Mouse (Mus musculus) intestine, postnatal 0 days (tissue): ENCODE measurements around the gene Cnot6. TPM values are rescaled to one million over a fixed set of nuclear protein-coding genes. Genes with fewer than 3 reads are reported as not detected.
A peak's percentile ranks its signal among the peaks of the same experiment; 100 is the strongest.

ENCODE experiments used
- ATAC-seq: fragments of 200-750 bp; cut with Nextera tagmentation; 2 replicates; pipeline ENCODE4 v1.8.0; 2017; ENCODE audit warnings: mild to moderate bottlenecking, moderate TSS enrichment, moderate library complexity
- H3K27ac ChIP-seq: fragments of 300-500 bp; sonication (generic); 2 replicates; pipeline ENCODE4 v1.5.1; 2014; ENCODE audit warnings: mild to moderate bottlenecking, low read depth, low read length, moderate library complexity
- H3K27me3 ChIP-seq: fragments of 300-500 bp; sonication (generic); replicated peaks from 2 replicates; pipeline ENCODE4 v1.6.1; 2014; ENCODE audit warnings: low read length, mixed read lengths; ENCODE audit not compliant: control insufficient read depth, insufficient read depth
- H3K36me3 ChIP-seq: fragments of 300-500 bp; sonication (generic); 2 replicates; pipeline ENCODE4 v1.6.1; 2014; ENCODE audit warnings: mild to moderate bottlenecking, moderate library complexity; ENCODE audit not compliant: control insufficient read depth, insufficient read depth
- H3K4me1 ChIP-seq: fragments of 300-500 bp; sonication (generic); replicated peaks from 2 replicates; pipeline ENCODE4 v1.6.1; 2014; ENCODE audit warnings: antibody characterized with exemption, low read length, mixed read lengths; ENCODE audit not compliant: control insufficient read depth, insufficient read depth
- H3K4me2 ChIP-seq: fragments of 300-500 bp; sonication (generic); replicated peaks from 2 replicates; pipeline ENCODE4 v1.6.1; 2014; ENCODE audit warnings: low read depth, mild to moderate bottlenecking, moderate library complexity
- H3K4me3 ChIP-seq: fragments of 300-500 bp; sonication (generic); 2 replicates; pipeline ENCODE4 v1.5.1; 2014; ENCODE audit warnings: low read depth, low read length
- H3K9ac ChIP-seq: fragments of 300-500 bp; sonication (generic); 2 replicates; pipeline ENCODE4 v1.6.1; 2014; ENCODE audit warnings: mild to moderate bottlenecking, low read depth, low read length
- H3K9me3 ChIP-seq: fragments of 300-500 bp; sonication (generic); 2 replicates; pipeline ENCODE4 v1.6.1; 2016; ENCODE audit warnings: mixed run types; ENCODE audit not compliant: control insufficient read depth
- CTCF ChIP-seq: sonication (generic); IDR thresholded peaks from 2 replicates; pipeline ENCODE4 v1.5.1; 2016; ENCODE audit warnings: low read depth, mild to moderate bottlenecking, control low read depth, antibody characterized with exemption, moderate library complexity
- WGBS: fragments of 180-500 bp; shearing (Covaris S2); extraction: QIAGEN DNeasy Blood & Tissue Kit; methylation state at CpG from one replicate; pipeline ENCODE4 v1.1.7; 2014; 5-methylcytosine and 5-hydroxymethylcytosine counted together
- polyA plus RNA-seq: library from polyadenylated mRNA; unstranded; fragments of >200 nt; fragmentation: Nextera tagmentation; extraction: Ambion mirVana; gene quantifications from 2 replicates; pipeline ENCODE4 v1.2.1, GENCODE M21; 2015

Cnot6 gene
- polyA plus RNA-seq, 1 experiment from 2014 or later = 27.2 TPM

GRCm38 (mm10) chr11:49652401-49653078 lies 60.0 kb downstream of the Cnot6 start:
- Histone ChIP-seq H3K27me3 (no peaks in the 10 kb centered on the region), H3K27ac (no peak overlapping the region), H3K4me2 (peak overlapping the region; percentile 51), H3K9ac (no peak overlapping the region), H3K4me1 (no peaks in the 10 kb centered on the region), H3K36me3 (no peaks in the 10 kb centered on the region), H3K4me3 (no peak overlapping the region), H3K9me3 (0 out of 2 replicates have a peak, but pooled peaks cover 4% of the 10 kb centered on the region)
- 21% methylated on average over 19 of the region's 19 CpGs for WGBS
- ATAC-seq = no peak; the same call in 1 of the 2 replicates
- peak; percentile 81 for TF ChIP-seq CTCF

DNA sequence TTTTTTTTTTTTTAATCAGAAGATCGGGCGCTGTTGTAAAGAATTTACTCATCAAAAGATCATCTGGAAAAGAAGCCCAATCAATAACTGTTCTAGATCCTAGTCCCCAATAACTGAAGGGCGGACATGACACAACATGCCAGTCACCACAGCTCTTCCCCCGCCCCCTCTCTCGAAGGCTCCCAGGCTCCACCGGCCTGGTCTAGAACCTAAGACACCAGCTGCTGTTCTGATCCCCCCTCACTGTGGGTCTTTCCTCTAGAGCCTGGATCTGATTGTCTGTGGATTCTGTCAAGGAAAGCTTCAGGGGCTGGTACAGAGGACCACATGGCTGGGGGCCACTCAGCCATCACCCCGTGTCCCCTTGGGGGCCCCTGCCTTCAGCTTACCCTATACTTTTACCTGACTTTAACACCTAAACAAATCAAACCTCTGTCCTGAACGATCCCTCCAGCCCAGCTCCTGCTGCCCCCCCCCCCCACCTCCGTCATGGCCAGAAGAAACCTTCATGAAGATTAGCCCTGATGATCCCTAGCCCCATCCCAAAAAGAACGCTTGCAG lies 60.7 kb downstream of the Cnot6 start:
- 82% methylated on average over 10 of the region's 10 CpGs for WGBS
- no peaks in the 10 kb centered on the region for H3K36me3 ChIP-seq
- no peak overlapping the region for H3K4me3 ChIP-seq
- H3K9ac ChIP-seq = no peak overlapping the region
- no peaks in the 10 kb centered on the region for H3K27me3 ChIP-seq
- H3K4me2 ChIP-seq = no peak overlapping the region
- H3K4me1 ChIP-seq = no peaks in the 10 kb centered on the region
- H3K9me3 ChIP-seq = 0 out of 2 replicates have a peak, but pooled peaks cover 4% of the 10 kb centered on the region
- TF ChIP-seq CTCF = no peak
- no peak overlapping the region for H3K27ac ChIP-seq
- no peak for ATAC-seq

DNA sequence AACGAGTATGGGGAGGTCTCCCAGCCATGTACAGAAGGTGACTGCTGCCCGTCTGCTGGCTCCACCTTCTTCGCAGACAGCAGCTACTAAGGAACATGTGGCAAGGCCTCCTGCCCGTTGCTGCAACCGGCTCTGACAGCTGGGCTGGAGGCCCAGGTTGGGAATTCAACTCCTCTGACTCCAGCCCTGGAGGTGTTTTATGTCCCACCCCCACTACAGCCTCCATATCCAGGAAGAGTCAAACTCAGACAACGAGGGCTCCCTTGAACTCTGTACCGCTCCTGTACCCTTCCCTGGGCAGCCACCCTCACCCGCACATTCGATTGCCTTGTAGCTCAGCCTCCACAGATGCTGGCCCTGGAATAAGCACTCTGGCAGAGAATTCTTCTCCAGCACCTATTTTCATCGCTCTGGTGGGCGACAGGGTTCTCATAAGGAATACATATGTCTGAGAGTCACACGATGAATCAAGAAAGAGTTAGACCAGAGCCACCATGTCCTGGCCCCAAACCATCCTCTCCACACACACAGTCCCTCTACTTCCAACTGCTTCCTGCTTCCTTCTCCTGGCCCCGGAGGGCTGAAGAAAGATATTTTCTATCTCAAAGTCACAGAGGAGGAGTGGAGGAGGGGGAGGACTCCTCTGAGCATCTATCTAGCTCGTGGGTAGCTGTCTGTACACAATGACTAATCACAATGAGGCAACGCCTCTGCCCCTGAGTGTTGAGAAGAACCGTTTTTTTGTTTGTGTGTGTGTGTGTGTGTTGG lies 61.3 kb downstream of the Cnot6 start:
- Histone ChIP-seq H3K4me1 (no peaks in the 10 kb centered on the region), H3K27me3 (no peaks in the 10 kb centered on the region), H3K36me3 (no peaks in the 10 kb centered on the region), H3K9me3 (0 out of 2 replicates have a peak, but pooled peaks cover 4% of the 10 kb centered on the region), H3K4me2 (no peak overlapping the region), H3K27ac (no peak overlapping the region), H3K9ac (no peak overlapping the region), H3K4me3 (no peak overlapping the region)
- TF ChIP-seq CTCF = no peak
- 57% methylated on average over 16 of the region's 16 CpGs for WGBS
- no peak for ATAC-seq

DNA sequence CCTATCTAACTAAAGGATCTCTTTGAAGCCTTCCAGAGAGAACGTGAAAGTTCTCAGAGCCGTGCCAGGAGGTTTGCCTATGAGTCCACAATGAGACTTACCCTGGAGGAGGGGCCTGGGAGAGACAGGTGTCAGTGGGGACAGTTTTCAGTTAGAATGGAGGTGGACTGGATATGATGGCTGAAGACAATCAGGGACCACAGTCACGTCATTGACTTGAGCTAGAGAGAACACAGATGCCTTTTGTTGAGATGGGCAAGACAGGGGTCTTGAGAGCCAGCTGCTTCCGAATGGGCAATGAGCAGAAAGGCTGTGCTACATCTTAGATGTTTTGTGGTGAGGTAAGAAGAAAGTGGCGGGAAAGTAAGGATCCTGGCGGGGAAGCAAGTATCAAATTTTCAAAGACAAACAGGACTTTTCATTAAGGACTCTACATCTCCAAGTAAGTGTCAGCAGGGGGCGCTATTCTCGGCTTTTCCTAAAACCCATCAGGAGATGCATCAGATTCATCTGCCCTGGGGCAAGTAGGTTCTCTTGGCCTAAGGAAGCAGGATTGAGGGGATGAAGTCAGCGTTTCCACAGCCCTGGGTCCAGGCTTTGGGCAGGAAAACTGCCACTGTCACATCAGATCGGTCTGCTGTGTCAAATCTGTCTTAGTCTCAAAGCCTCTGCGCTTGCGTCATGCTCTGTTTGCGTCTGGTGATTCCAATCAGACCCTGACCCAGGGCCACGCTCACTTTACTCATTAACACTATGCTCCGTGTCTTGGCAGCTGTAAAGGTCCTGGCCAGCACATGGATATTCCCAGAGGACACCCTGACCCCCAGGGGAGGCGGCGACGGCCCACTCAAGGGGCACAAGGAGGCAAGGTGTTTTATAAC lies 62.2 kb downstream of the Cnot6 start:
- Histone ChIP-seq H3K36me3 (no peaks in the 10 kb centered on the region), H3K9ac (no peak overlapping the region), H3K27me3 (no peaks in the 10 kb centered on the region), H3K9me3 (0 out of 2 replicates have a peak, but pooled peaks cover 4% of the 10 kb centered on the region), H3K4me2 (no peak overlapping the region), H3K27ac (no peak overlapping the region), H3K4me1 (no peaks in the 10 kb centered on the region), H3K4me3 (no peak overlapping the region)
- WGBS = 56% methylated on average over 18 of the region's 18 CpGs
- no peak for ATAC-seq
- peak; percentile 64 for TF ChIP-seq CTCF

DNA sequence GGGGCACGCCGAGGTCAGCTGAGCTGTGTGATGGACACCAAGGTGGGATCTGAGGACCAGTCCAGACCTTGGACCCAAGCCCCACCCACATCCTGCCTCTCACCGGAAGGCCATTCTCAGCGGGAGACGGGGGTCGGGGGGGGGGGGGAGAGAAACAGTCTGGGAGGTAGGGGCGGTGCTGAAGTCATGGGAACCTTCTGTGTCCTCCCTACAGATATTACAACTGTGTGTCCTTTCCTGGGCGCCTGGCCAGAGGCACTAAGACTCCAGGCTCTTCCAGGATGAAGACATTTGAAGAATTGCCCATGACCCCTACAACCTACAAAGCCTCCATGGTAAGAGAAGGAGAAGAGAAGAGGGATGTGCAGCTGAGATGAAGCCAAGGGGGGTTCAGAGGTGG lies 66.8 kb downstream of the Cnot6 start:
- WGBS = 44% methylated on average over 8 of the region's 8 CpGs
- no peak for ATAC-seq

DNA sequence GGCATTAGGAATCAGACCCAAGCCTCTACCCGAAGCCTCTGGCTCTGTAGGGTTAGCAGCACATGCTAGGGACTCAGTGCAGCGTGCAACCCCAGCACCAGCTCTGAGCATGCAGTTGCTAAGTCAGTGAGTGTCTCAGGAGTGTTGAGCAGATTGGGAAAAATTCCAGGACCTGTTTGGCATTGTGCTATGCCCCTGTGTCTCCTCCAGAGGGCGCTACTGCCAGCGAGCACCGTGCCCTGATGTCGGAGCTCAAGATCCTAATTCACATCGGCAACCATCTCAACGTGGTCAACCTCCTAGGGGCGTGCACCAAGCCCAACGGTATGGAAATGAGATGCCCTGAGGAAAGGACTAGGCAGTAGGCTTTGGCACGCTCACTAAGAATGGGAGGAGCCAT lies 76.1 kb downstream of the Cnot6 start:
- TF ChIP-seq CTCF = peak; percentile 68
- Histone ChIP-seq H3K27me3 (peaks cover 33% of the 10 kb centered on the region), H3K9ac (no peak overlapping the region), H3K27ac (no peak overlapping the region), H3K36me3 (no peaks in the 10 kb centered on the region), H3K4me3 (no peak overlapping the region), H3K9me3 (no peaks in the 10 kb centered on the region), H3K4me2 (no peak overlapping the region), H3K4me1 (no peaks in the 10 kb centered on the region)
- no peak for ATAC-seq
- WGBS = 10% methylated on average over 11 of the region's 11 CpGs

More for the DNA sequence above, 66.8 kb downstream of the Cnot6 start:
- no peak for TF ChIP-seq CTCF
- H3K9ac ChIP-seq = no peak overlapping the region
- no peak overlapping the region for H3K4me2 ChIP-seq
- H3K9me3 ChIP-seq = no peaks in the 10 kb centered on the region
- H3K4me3 ChIP-seq = no peak overlapping the region
- H3K4me1 ChIP-seq = no peaks in the 10 kb centered on the region
- no peaks in the 10 kb centered on the region for H3K27me3 ChIP-seq
- no peaks in the 10 kb centered on the region for H3K36me3 ChIP-seq
- no peak overlapping the region for H3K27ac ChIP-seq
